Mouse (Mus musculus): ENCODE data around the gene Ehf. TPM values are rescaled to one million over a fixed set of nuclear protein-coding genes. Genes with fewer than 3 reads are reported as not detected.

Gene Ehf
- polyA plus RNA-seq, 1 experiment from 2014 or later: 0.23 TPM

Other genes with a start within 250 kb of the Ehf start
- gene Pdhx, start 229.8 kb downstream of the Ehf start, polyA plus RNA-seq (2016; fragmentation: Nextera tagmentation; extraction: Ambion mirVana): 30.2 and 31.3 TPM in 2 replicates
- gene Apip, start 229.6 kb downstream of the Ehf start, polyA plus RNA-seq (2016; fragmentation: Nextera tagmentation; extraction: Ambion mirVana): 45.5 and 49.7 TPM in 2 replicates
- gene Elf5, start 108.4 kb upstream of the Ehf start, polyA plus RNA-seq (2016; fragmentation: Nextera tagmentation; extraction: Ambion mirVana): 0.06 TPM in 1 of 2 replicates, not detected in the other
- gene Cat, start 181.9 kb upstream of the Ehf start, polyA plus RNA-seq (2016; fragmentation: Nextera tagmentation; extraction: Ambion mirVana): 127 and 138 TPM in 2 replicates